Mouse (Mus musculus): Measurements from ENCODE around the gene Leprot.

GRCm38 (mm10) chr4:101684821-101685220 is 37.3 kb downstream of the Leprot start:
- no peak for TF ChIP-seq CTCF (IDR thresholded peaks at IDR 0.05; ENCODE audit: low read depth)
- TF ChIP-seq EP300 (IDR thresholded peaks at IDR 0.05; ENCODE audit: low read depth) = no peak

Data from liver, postnatal 0 days (tissue).